In the genomic region with DNA sequence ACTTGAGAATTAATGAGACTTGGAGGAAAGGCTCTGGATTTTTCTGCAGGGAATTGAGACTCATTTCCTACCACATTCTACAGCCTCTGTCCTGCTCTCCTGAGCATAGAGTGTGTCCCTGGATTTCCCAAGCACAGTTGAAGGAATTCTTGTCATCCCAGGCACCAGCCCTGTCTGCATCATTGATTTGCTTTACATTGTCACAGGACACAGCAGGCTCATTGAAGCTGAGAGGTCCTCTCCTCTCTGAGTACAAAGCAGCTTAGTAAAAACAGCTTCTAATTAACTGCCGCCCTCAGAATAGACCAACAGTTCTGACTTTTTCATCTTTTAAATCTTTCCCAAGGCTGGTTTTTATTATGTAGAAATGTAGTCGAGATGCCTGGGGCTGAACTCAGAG, we compare ENCODE assay signal across 13 mouse cellular contexts.
A peak's percentile ranks its signal among the peaks of the same experiment; 100 is the strongest.
DNase-seq lines count a peak whose midpoint lies in the region; ATAC-seq and TF ChIP-seq lines count a peak whose summit lies in the region.
"Had no signal": no experiment of that assay in that cellular context is flagged by ENCODE, and none has a peak within 500 bp of the region (broad histone marks: within the 10 kb centered on the region; RNA-seq: fewer than 3 reads in every experiment).

No protein-coding gene starts in this region.

- no peak overlapping the region for H3K9ac ChIP-seq in hindbrain, embryonic 15.5 days
- no peak overlapping the region for H3K9ac ChIP-seq in hindbrain, embryonic 13.5 days
- H3K9ac ChIP-seq in intestine, embryonic 16.5 days (ENCODE audit: low read depth, low read length): no peak overlapping the region
- H3K9ac ChIP-seq in midbrain, postnatal 0 days (replicated peaks; ENCODE audit: low read length, poor library complexity, severe bottlenecking): no peak overlapping the region
- H3K9ac ChIP-seq: heart, embryonic 13.5 days; liver, embryonic 14.5 days had no signal

- no peaks in the 10 kb centered on the region for H3K27me3 ChIP-seq in hindbrain, embryonic 15.5 days
- no peaks in the 10 kb centered on the region for H3K27me3 ChIP-seq in hindbrain, embryonic 13.5 days
- no peaks in the 10 kb centered on the region for H3K27me3 ChIP-seq in intestine, embryonic 16.5 days (replicated peaks; ENCODE audit: control insufficient read depth, insufficient read depth, low read length)
- no peaks in the 10 kb centered on the region for H3K27me3 ChIP-seq in midbrain, postnatal 0 days (ENCODE audit: insufficient read depth, low read length)
- H3K27me3 ChIP-seq: heart, embryonic 13.5 days; Patski had no signal

- 4% methylated on average over 2 of the region's 2 CpGs for WGBS in hindbrain, embryonic 15.5 days
- WGBS in hindbrain, embryonic 13.5 days: 19% methylated on average over 2 of the region's 2 CpGs
- WGBS in intestine, embryonic 16.5 days: 51% methylated on average over 2 of the region's 2 CpGs
- 10% methylated on average over 2 of the region's 2 CpGs for WGBS in midbrain, postnatal 0 days

- no peak for TF ChIP-seq CTCF in midbrain, postnatal 0 days (IDR thresholded peaks at IDR 0.05)

- no peaks in the 10 kb centered on the region for H3K36me3 ChIP-seq in hindbrain, embryonic 15.5 days
- no peaks in the 10 kb centered on the region for H3K36me3 ChIP-seq in hindbrain, embryonic 13.5 days
- no peaks in the 10 kb centered on the region for H3K36me3 ChIP-seq in intestine, embryonic 16.5 days (ENCODE audit: control insufficient read depth, insufficient read depth, low read length)
- H3K36me3 ChIP-seq in midbrain, postnatal 0 days (ENCODE audit: insufficient read depth, low read length): no peaks in the 10 kb centered on the region
- H3K36me3 ChIP-seq: heart, embryonic 13.5 days had no signal

- DNase-seq in embryo, embryonic 11 days: peak; percentile 22
- DNase-seq in midbrain, postnatal 0 days (ENCODE audit: low spot score): no peak
- no peak for DNase-seq in adrenal gland, postnatal 25 days
- no peak for DNase-seq in spleen, postnatal 10 days (ENCODE audit: low spot score in 2 of 2)
- DNase-seq: cerebellum, adult 8-10 months; kidney, adult 8-10 months had no signal

- no peak overlapping the region for H3K4me2 ChIP-seq in hindbrain, embryonic 15.5 days
- no peak overlapping the region for H3K4me2 ChIP-seq in hindbrain, embryonic 13.5 days
- H3K4me2 ChIP-seq in intestine, embryonic 16.5 days (ENCODE audit: low read depth, low read length): no peak overlapping the region
- no peak overlapping the region for H3K4me2 ChIP-seq in midbrain, postnatal 0 days (ENCODE audit: low read depth, low read length, poor library complexity, severe bottlenecking)
- H3K4me2 ChIP-seq: heart, embryonic 13.5 days had no signal

- peak; percentile 34; the same call in 1 of the 2 replicates for ATAC-seq in hindbrain, embryonic 15.5 days (ENCODE audit: low FRiP score, low read depth)
- ATAC-seq in hindbrain, embryonic 13.5 days (ENCODE audit: low FRiP score): no peak
- no peak for ATAC-seq in intestine, embryonic 16.5 days
- ATAC-seq in midbrain, postnatal 0 days (ENCODE audit: low FRiP score): 0 out of 2 replicates have a peak, but pooled peaks have one; percentile 10
- ATAC-seq in frontal cortex, adult (ENCODE audit: low TSS enrichment): no peak
- ATAC-seq: Patski had no signal

- no peaks in the 10 kb centered on the region for H3K4me1 ChIP-seq in hindbrain, embryonic 15.5 days (replicated peaks)
- H3K4me1 ChIP-seq in hindbrain, embryonic 13.5 days (replicated peaks): peaks cover 9% of the 10 kb centered on the region
- no peaks in the 10 kb centered on the region for H3K4me1 ChIP-seq in intestine, embryonic 16.5 days (ENCODE audit: control insufficient read depth, insufficient read depth, low read length)
- no peaks in the 10 kb centered on the region for H3K4me1 ChIP-seq in midbrain, postnatal 0 days (ENCODE audit: insufficient read depth, low read length)

- no peak overlapping the region for H3K27ac ChIP-seq in hindbrain, embryonic 15.5 days (replicated peaks)
- H3K27ac ChIP-seq in hindbrain, embryonic 13.5 days: no peak overlapping the region
- H3K27ac ChIP-seq in intestine, embryonic 16.5 days (ENCODE audit: low read length): 0 out of 2 replicates have a peak overlapping the region, but pooled peaks have one; percentile 9
- H3K27ac ChIP-seq in midbrain, postnatal 0 days (ENCODE audit: low read depth, low read length): no peak overlapping the region
- H3K27ac ChIP-seq: heart, embryonic 13.5 days; liver, embryonic 14.5 days had no signal

- no peak overlapping the region for H3K4me3 ChIP-seq in hindbrain, embryonic 15.5 days
- H3K4me3 ChIP-seq in hindbrain, embryonic 13.5 days: no peak overlapping the region
- H3K4me3 ChIP-seq in intestine, embryonic 16.5 days (ENCODE audit: low read length): no peak overlapping the region
- no peak overlapping the region for H3K4me3 ChIP-seq in midbrain, postnatal 0 days (ENCODE audit: low read depth, low read length)
- H3K4me3 ChIP-seq: heart, embryonic 13.5 days had no signal

- no peaks in the 10 kb centered on the region for H3K9me3 ChIP-seq in hindbrain, embryonic 15.5 days
- no peaks in the 10 kb centered on the region for H3K9me3 ChIP-seq in hindbrain, embryonic 13.5 days
- no peaks in the 10 kb centered on the region for H3K9me3 ChIP-seq in intestine, embryonic 16.5 days (ENCODE audit: control insufficient read depth, low read length)
- no peaks in the 10 kb centered on the region for H3K9me3 ChIP-seq in midbrain, postnatal 0 days (ENCODE audit: low read length)
- H3K9me3 ChIP-seq: heart, embryonic 13.5 days had no signal

Comparison
In these comparisons a context has a peak if more than half of its experiments do, and no peak if none do; other contexts are left out.
1. ATAC-seq: peak in hindbrain, embryonic 15.5 days (single experiment) and midbrain, postnatal 0 days (single experiment); none in hindbrain, embryonic 13.5 days (single experiment), intestine, embryonic 16.5 days (single experiment) and frontal cortex, adult (single experiment).